Mouse (Mus musculus) embryo, embryonic 11.5 days (tissue): ENCODE measurements around the gene Chaf1b.

ENCODE experiments used
- DNase-seq: peaks from one replicate; pipeline ENCODE4 v3.0.0-alpha.2; 2012; ENCODE audit warnings: low read depth, low spot score

The Chaf1b gene

GRCm38 (mm10) chr16:93944301-93944700 lies 60.6 kb downstream of the Chaf1b start:
- DNase-seq, result no peak

- no peak for DNase-seq
Measured at GRCm38 (mm10) chr16:93947396-93947795, 63.7 kb downstream of the Chaf1b start.
